Mouse (Mus musculus) liver, embryonic 14.5 days (tissue): ENCODE measurements around the gene Rgs19.

ENCODE experiments used
- CTCF ChIP-seq: IDR thresholded peaks from 2 replicates; pipeline ENCODE4 v1.5.1; 2016; ENCODE audit warnings: antibody characterized with exemption, low read depth, control low read depth
- EP300 ChIP-seq: IDR thresholded peaks from 2 replicates; pipeline ENCODE4 v1.6.1; 2016; ENCODE audit warnings: antibody characterized with exemption, low read depth

DNA sequence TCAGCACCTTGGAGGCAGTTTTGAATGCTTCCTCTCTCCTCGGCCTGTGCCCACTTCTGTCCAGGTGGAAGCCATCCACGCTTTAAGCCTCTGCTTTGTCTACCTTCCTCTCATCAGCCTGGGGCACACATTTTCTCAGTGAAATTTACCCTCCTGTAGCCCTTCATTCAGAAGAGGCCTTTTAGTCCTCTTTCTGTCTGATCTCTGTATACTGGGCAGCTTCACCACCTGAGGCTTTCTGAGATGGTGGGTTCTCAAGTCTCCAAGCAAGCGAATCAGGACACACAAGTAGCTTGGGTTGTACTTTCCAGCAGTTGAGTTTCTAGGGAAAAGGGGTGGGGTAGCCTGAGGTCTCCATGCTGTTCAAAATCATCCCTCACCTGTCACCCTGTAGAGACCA is 1.5 kb downstream of the Rgs19 start:
- TF ChIP-seq CTCF (no peak), EP300 (no peak)
